Mouse (Mus musculus): Measurements from ENCODE around the gene Cotl1.
A peak's percentile ranks its signal among the peaks of the same experiment; 100 is the strongest.

DNA sequence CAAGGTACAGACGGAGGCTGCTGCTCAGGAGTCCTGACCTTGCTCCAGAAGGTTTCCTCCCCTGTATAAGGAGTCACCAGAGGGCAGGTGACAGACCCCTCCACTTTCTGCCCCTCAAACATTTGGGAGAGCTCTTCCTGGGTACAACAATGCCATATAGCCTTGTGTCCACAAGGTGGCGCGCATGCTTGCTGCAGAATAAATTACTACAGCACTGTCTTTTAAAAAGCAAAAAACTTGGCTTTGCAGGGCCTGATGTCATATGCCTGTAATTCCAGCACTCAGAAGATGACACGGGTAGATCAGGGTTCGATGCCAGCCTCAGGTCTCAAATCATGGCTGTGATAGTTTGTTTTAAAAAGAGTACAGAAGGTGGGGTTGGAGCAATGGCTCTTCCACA lies 57.6 kb downstream of the Cotl1 start:
- TF ChIP-seq CTCF (IDR thresholded peaks at IDR 0.05; ENCODE audit: low read depth) (peak; percentile 99), EP300 (optimal IDR thresholded peaks at IDR 0.05) (no peak)

Data from stomach, postnatal 0 days (tissue).